ENCODE assay signal across 15 mouse cellular contexts in the genomic region with DNA sequence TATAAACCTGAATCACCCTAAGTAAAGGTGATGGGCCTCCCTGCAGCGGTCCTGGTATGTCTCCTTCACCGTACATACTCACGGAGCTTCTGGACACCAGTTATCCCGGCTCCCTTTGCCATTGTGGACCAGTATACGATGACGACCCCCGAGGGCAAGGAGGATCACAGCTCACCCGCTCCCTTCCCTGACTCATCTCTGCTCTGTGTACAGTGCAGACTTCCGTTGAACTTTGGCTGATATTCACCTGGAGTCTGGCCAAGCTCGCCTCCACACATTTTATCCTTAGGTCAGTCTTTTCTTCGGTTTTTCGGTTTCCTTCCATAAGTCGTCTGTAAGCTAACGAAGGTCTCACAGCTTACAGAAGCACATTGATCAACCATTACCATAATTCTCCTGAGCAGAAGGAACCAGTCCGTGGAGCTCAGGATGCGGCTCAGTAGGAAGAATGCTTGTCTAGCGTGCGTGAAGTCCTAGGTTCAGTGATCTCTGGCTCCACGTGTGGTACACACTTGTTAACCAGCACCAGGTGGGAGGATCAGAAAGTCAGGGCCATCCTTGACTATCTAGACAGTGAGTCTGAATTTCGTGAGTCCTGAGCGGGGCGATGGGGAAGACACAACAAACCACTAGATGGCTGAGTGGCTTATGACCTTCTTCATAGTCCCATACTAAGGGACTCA. TPM values are rescaled to one million over a fixed set of nuclear protein-coding genes. Genes with fewer than 3 reads are reported as not detected.
DNase-seq lines count a peak whose midpoint lies in the region; TF ChIP-seq lines count a peak whose summit lies in the region.
"Had no signal": no experiment of that assay in that cellular context is flagged by ENCODE, and none has a peak within 500 bp of the region (broad histone marks: within the 10 kb centered on the region; RNA-seq: fewer than 3 reads in every experiment).

No protein-coding gene starts in this region.

- TF ChIP-seq POLR2A in testis, adult 2 months (IDR thresholded peaks at IDR 0.05; ENCODE audit: control insufficient read depth, low read depth, low read length), result no peak

- intact Hi-C loops in heart, postnatal 36 days (cut with DNase I), result no loop called here

- DNase-seq in heart, postnatal 36 days, result peak; percentile 18 to 35
- no peak for DNase-seq in heart, adult 11 months
- DNase-seq in testis, postnatal 14 days (ENCODE audit: low spot score), result no peak
- DNase-seq in kidney, postnatal 10 days, result peak; percentile 52
- peak; percentile 46 for DNase-seq in testis, postnatal 10 days (ENCODE audit: low spot score)
- no peak for DNase-seq in urinary bladder, postnatal 4 days (ENCODE audit: low spot score in 2 of 2)
- no peak for DNase-seq in cerebellum, postnatal 14 days
- DNase-seq: cerebellum, adult 2 months; embryo, embryonic 11 days; thymus, postnatal 36 days had no signal

- no peak overlapping the region for H3K27ac ChIP-seq in testis, adult 2 months (ENCODE audit: control insufficient read depth, insufficient read depth, low read depth, low read length)
- H3K27ac ChIP-seq: heart, embryonic 10.5 days; limb, embryonic 13.5 days had no signal

- TF ChIP-seq CTCF in testis, adult 2 months (IDR thresholded peaks at IDR 0.05; ENCODE audit: control insufficient read depth, insufficient read depth, insufficient replicate concordance, low read depth, low read length), result no peak

- no peaks in the 10 kb centered on the region for H3K36me3 ChIP-seq in testis, adult 2 months (ENCODE audit: control insufficient read depth, insufficient read depth, low read length)
- H3K36me3 ChIP-seq: heart, embryonic 10.5 days; limb, embryonic 13.5 days had no signal

- H3K27me3 ChIP-seq in testis, adult 2 months (ENCODE audit: control insufficient read depth, insufficient read depth, low read length), result no peaks in the 10 kb centered on the region
- H3K27me3 ChIP-seq: limb, embryonic 13.5 days; Patski had no signal

- peaks cover 3% of the 10 kb centered on the region; the same call in 1 of the 2 replicates for H3K4me1 ChIP-seq in testis, adult 2 months (ENCODE audit: control insufficient read depth, insufficient read depth, low read length)
- H3K4me1 ChIP-seq: heart, embryonic 10.5 days; limb, embryonic 13.5 days had no signal

- peak overlapping the region; percentile 0 for H3K4me3 ChIP-seq in testis, adult 2 months (ENCODE audit: control insufficient read depth, low read depth, low read length)
- H3K4me3 ChIP-seq: erythroblast, embryonic 14.5 days; heart, embryonic 10.5 days; limb, embryonic 13.5 days had no signal

RNA-seq across cellular contexts. Expression of gene Klhl2, which starts 28.0 kb away (rescaled TPM):
- total RNA-seq in heart, postnatal 36 days (2021), result 10 to 100 TPM; 13.3 to 17.2 TPM
- 2.3 and 2.5 TPM in 2 replicates for polyA plus RNA-seq in testis, adult 2 months (2012; rRNA removed)

Comparison
In these comparisons a context has a peak if more than half of its experiments do, and no peak if none do; other contexts are left out.
1. DNase-seq: peak in heart, postnatal 36 days (2 of 2), kidney, postnatal 10 days (single experiment) and testis, postnatal 10 days (single experiment); none in heart, adult 11 months (single experiment), testis, postnatal 14 days (single experiment), urinary bladder, postnatal 4 days (0 of 2) and cerebellum, postnatal 14 days (0 of 2).